Mouse (Mus musculus) liver, adult 2 months (tissue): ENCODE results near the gene Cdca5. TPM values are rescaled to one million over a fixed set of nuclear protein-coding genes. Genes with fewer than 3 reads are reported as not detected.

Experiments
- DNase-seq: peaks from one replicate; pipeline ENCODE4 v3.0.0-alpha.2; 2011; ENCODE audit warnings: low read depth, low spot score; ENCODE audit errors: extremely low read depth
- H3K27ac ChIP-seq: fragments of 200-500 bp; replicated peaks from 2 replicates; pipeline ENCODE4 v1.5.1; 2012; ENCODE audit warnings: low read depth, mild to moderate bottlenecking, control low read depth, inconsistent platforms, low read length; ENCODE audit not compliant: insufficient read depth
- H3K27me3 ChIP-seq: fragments of 200-500 bp; 2 replicates; pipeline ENCODE4 v1.6.1; 2012; ENCODE audit warnings: mild to moderate bottlenecking, moderate library complexity, low read length, inconsistent platforms; ENCODE audit not compliant: control insufficient read depth, insufficient read depth
- H3K36me3 ChIP-seq: fragments of 200-500 bp; 2 replicates; pipeline ENCODE4 v1.6.1; 2012; ENCODE audit warnings: low read length, inconsistent platforms; ENCODE audit not compliant: control insufficient read depth, insufficient read depth
- H3K4me1 ChIP-seq: fragments of 200-500 bp; 2 replicates; pipeline ENCODE4 v1.6.1; 2011; ENCODE audit warnings: low read length; ENCODE audit not compliant: control insufficient read depth, insufficient read depth
- H3K4me3 ChIP-seq: fragments of 200-500 bp; 2 replicates; pipeline ENCODE4 v1.5.1; 2011; ENCODE audit warnings: low read depth, mild to moderate bottlenecking, control low read depth, low read length, moderate library complexity; ENCODE audit not compliant: insufficient read depth
- H3K79me2 ChIP-seq: fragments of 200-500 bp; 2 replicates; pipeline ENCODE4 v1.6.1; 2012; ENCODE audit warnings: inconsistent platforms, mild to moderate bottlenecking, low read length, moderate library complexity; ENCODE audit not compliant: control insufficient read depth, insufficient read depth
- H3K9ac ChIP-seq: fragments of 200-500 bp; 2 replicates; pipeline ENCODE4 v1.6.1; 2012; ENCODE audit warnings: low read depth, mild to moderate bottlenecking, control low read depth, inconsistent platforms, low read length
- CTCF ChIP-seq: fragments of 200-500 bp; IDR thresholded peaks from 2 replicates; pipeline ENCODE4 v1.5.1; 2011; ENCODE audit warnings: low read depth, low read length, control low read depth
- POLR2A ChIP-seq: fragments of 200-500 bp; IDR thresholded peaks from 2 replicates; pipeline ENCODE4 v1.6.1; 2011; ENCODE audit warnings: low read length, control low read depth; ENCODE audit not compliant: insufficient read depth; ENCODE audit errors: extremely low read depth
- WGBS: fragments of 180-500 bp; shearing (Covaris S2); methylation state at CpG from one replicate; pipeline ENCODE4 v1.1.7; 2018; 5-methylcytosine and 5-hydroxymethylcytosine counted together
- polyA plus RNA-seq: library from polyadenylated mRNA; depleted of rRNA; stranded (reverse); fragments of >200 nt; gene quantifications from 2 replicates; pipeline ENCODE4 v1.2.3, GENCODE M21; 2012
- total RNA-seq: library from RNA; depleted of rRNA; stranded (reverse); fragments of >200 nt; gene quantifications from 2 replicates; pipeline ENCODE4 v1.2.3, GENCODE M21; 2014

The Cdca5 gene
- total and polyA plus RNA-seq, 2 experiments: 0.18 to 0.28 TPM

- Histone ChIP-seq H3K36me3 (no peaks in the 10 kb centered on the region), H3K27me3 (no peaks in the 10 kb centered on the region), H3K9ac (no peak overlapping the region), H3K4me3 (no peak overlapping the region), H3K4me1 (no peaks in the 10 kb centered on the region), H3K79me2 (no peaks in the 10 kb centered on the region), H3K27ac (no peak overlapping the region)
- WGBS: 65% methylated on average over 6 of the region's 6 CpGs
- DNase-seq: no peak
- TF ChIP-seq CTCF (no peak), POLR2A (no peak)
Observed at GRCm38 (mm10) chr19:6113116-6113515, 28.3 kb downstream of the Cdca5 start.

GRCm38 (mm10) chr19:6116113-6116850 is 31.5 kb downstream of the Cdca5 start:
- no peak overlapping the region for H3K9ac ChIP-seq
- no peaks in the 10 kb centered on the region for H3K36me3 ChIP-seq
- no peak overlapping the region for H3K4me3 ChIP-seq
- TF ChIP-seq POLR2A: no peak
- no peak for TF ChIP-seq CTCF
- DNase-seq: no peak
- 89% methylated on average over 15 of the region's 15 CpGs for WGBS
- H3K79me2 ChIP-seq: no peaks in the 10 kb centered on the region
- no peak overlapping the region for H3K27ac ChIP-seq
- H3K4me1 ChIP-seq: 0 out of 2 replicates have a peak, but pooled peaks cover 2% of the 10 kb centered on the region
- H3K27me3 ChIP-seq: no peaks in the 10 kb centered on the region

- H3K4me3 ChIP-seq: peak overlapping the region; percentile 89
- H3K9ac ChIP-seq: peak overlapping the region; percentile 92
- no peak for DNase-seq
- 0 out of 2 replicates have a peak, but pooled peaks cover 2% of the 10 kb centered on the region for H3K4me1 ChIP-seq
- H3K27me3 ChIP-seq: no peaks in the 10 kb centered on the region
- H3K27ac ChIP-seq: peak overlapping the region; percentile 74
- H3K79me2 ChIP-seq: no peaks in the 10 kb centered on the region
- TF ChIP-seq CTCF (no peak), POLR2A (no peak)
- H3K36me3 ChIP-seq: no peaks in the 10 kb centered on the region
- 4% methylated on average over 32 of the region's 32 CpGs for WGBS
Observed at GRCm38 (mm10) chr19:6117346-6117985, 32.7 kb downstream of the Cdca5 start.

GRCm38 (mm10) chr19:6117986-6118676 is 33.3 kb downstream of the Cdca5 start, which contains the start of gene Sac3d1:
TSS of gene Sac3d1 (minus strand) at chr19:6118650.
- Histone ChIP-seq H3K36me3 (no peaks in the 10 kb centered on the region), H3K4me3 (peak within 1 kb of the TSS; percentile 89)
- peak; percentile 91 for DNase-seq

GRCm38 (mm10) chr19:6118677-6119185 is 33.9 kb downstream of the Cdca5 start:
- no peak for DNase-seq
- Histone ChIP-seq H3K36me3 (no peaks in the 10 kb centered on the region), H3K4me3 (peak overlapping the region; percentile 38), H3K9ac (peak overlapping the region; percentile 63), H3K4me1 (peaks cover 2% of the 10 kb centered on the region; the same call in 1 of the 2 replicates), H3K27me3 (no peaks in the 10 kb centered on the region), H3K27ac (peak overlapping the region; percentile 38), H3K79me2 (no peaks in the 10 kb centered on the region)
- TF ChIP-seq POLR2A: no peak
- TF ChIP-seq CTCF: no peak
- 2% methylated on average over 8 of the region's 8 CpGs for whole genome bisulfite sequencing

More at GRCm38 (mm10) chr19:6117986-6118676, 33.3 kb downstream of the Cdca5 start, which contains the start of gene Sac3d1:
- Histone ChIP-seq H3K4me1 (0 out of 2 replicates have a peak, but pooled peaks cover 2% of the 10 kb centered on the region), H3K27me3 (no peaks in the 10 kb centered on the region), H3K27ac (peak within 1 kb of the TSS; percentile 74), H3K79me2 (no peaks in the 10 kb centered on the region), H3K9ac (peak within 1 kb of the TSS; percentile 92)
- WGBS: under 1% methylated on average over 77 of the region's 77 CpGs
- TF ChIP-seq POLR2A: 0 out of 2 replicates have a peak, but pooled peaks have one; percentile 39
- no peak for TF ChIP-seq CTCF
